Mouse (Mus musculus): ENCODE results near the gene Dock10. TPM values are rescaled to one million over a fixed set of nuclear protein-coding genes. Genes with fewer than 3 reads are reported as not detected.
"Not testable (repeated sequence)": the region's sequence is repeated elsewhere in the genome, so short reads cannot be mapped to it uniquely, and the experiment has no call there.

Gene Dock10
- polyA plus RNA-seq, 1 experiment from 2014 or later, result 2.1 TPM

- Histone ChIP-seq H3K36me3 (no peaks in the 10 kb centered on the region), H3K9me3 (no peaks in the 10 kb centered on the region), H3K27me3 (0 out of 2 replicates have a peak, but pooled peaks cover 2% of the 10 kb centered on the region), H3K27ac (replicated peaks) (no peak overlapping the region), H3K9ac (replicated peaks) (no peak overlapping the region), H3K4me3 (no peak overlapping the region), H3K4me1 (peaks cover 20% of the 10 kb centered on the region), H3K4me2 (replicated peaks) (no peak overlapping the region)
- WGBS, result 91% methylated on average over 7 of the region's 7 CpGs
- no peak for ATAC-seq (replicated peaks)
Measured at GRCm38 (mm10) chr1:80755296-80756059, 2.8 kb downstream of the Dock10 start.

DNA sequence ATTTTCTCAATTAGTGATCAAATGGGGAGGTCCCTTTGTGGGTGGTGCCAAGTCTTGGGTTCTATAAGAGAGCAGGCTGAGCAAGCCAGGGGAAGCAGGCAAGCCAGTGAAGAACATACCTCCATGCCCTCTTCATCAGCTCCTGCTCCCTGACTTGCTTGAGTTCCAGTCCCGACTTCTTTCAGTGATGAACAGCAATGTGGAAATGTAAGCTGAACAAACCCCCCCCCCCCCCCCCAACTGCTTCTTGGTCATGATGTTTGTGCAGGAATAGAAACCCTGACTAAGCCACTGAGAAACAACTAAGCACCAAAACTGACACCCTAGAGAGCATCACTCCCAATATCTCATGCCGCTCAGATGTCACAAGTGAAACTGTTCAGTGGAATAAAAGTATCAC lies 9.2 kb downstream of the Dock10 start:
- H3K36me3 ChIP-seq; ATAC-seq (replicated peaks); H3K4me3 ChIP-seq; H3K4me2 ChIP-seq (replicated peaks); H3K27me3 ChIP-seq; H3K4me1 ChIP-seq; H3K27ac ChIP-seq (replicated peaks); H3K9me3 ChIP-seq; H3K9ac ChIP-seq (replicated peaks): not testable (repeated sequence)
- WGBS, result 92% methylated on average over 2 of the region's 2 CpGs

- ATAC-seq (replicated peaks), result no peak
- 70% methylated on average over 2 of the region's 2 CpGs for WGBS
- Histone ChIP-seq H3K36me3 (no peaks in the 10 kb centered on the region), H3K9me3 (no peaks in the 10 kb centered on the region), H3K9ac (replicated peaks) (no peak overlapping the region), H3K4me3 (no peak overlapping the region), H3K4me2 (replicated peaks) (no peak overlapping the region), H3K27ac (replicated peaks) (no peak overlapping the region), H3K27me3 (no peaks in the 10 kb centered on the region), H3K4me1 (no peaks in the 10 kb centered on the region)
Measured at GRCm38 (mm10) chr1:80746691-80747463, 11.4 kb downstream of the Dock10 start.

DNA sequence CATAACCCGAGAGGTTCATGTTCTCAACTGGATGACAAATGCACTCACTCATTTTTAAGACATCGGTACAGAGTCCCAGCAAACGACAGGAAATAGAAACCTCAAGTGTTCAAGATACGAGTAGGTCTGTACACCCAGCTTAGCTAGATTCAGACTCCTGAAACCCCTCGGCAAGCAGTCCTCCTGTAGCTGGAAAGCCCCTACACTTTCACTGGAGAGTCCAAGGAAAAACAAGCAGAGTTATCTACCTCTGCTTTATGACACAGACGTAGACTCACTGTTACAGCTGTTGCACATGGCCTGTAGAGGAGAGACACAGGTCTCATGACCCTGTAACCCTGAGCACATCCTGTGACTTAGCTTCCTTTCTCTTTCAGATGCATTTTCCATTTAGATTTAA lies 12.1 kb downstream of the Dock10 start:
- no peak for ATAC-seq (replicated peaks)
- H3K9me3 ChIP-seq, result no peaks in the 10 kb centered on the region
- no peak overlapping the region for H3K4me3 ChIP-seq
- WGBS, result 93% methylated on average over 6 of the region's 6 CpGs
- H3K9ac ChIP-seq (replicated peaks), result no peak overlapping the region
- H3K36me3 ChIP-seq, result no peaks in the 10 kb centered on the region
- H3K4me2 ChIP-seq (replicated peaks), result no peak overlapping the region
- no peaks in the 10 kb centered on the region for H3K27me3 ChIP-seq
- H3K4me1 ChIP-seq, result no peaks in the 10 kb centered on the region
- H3K27ac ChIP-seq (replicated peaks), result no peak overlapping the region

DNA sequence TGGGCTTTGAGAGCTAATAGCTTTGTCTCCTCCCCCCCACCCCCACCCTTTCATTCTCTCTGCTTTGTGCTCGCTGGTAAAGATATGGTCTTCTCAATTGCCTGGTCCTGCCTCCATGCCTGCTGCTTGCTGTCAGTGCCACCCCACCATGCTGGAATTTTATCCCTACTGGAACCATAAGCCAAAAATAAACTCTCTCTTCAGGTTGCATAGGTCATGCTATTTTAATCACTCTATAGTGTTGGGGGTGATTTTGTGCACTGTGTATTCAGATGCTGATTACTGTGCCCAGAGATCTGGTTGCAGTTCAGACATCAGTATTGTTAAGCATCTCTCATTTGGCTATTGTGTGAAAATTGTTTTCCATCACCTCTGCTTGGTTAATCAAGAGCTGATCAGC lies 18.9 kb downstream of the Dock10 start:
- no peak for ATAC-seq (replicated peaks)
- H3K9ac ChIP-seq (replicated peaks), result no peak overlapping the region
- H3K9me3 ChIP-seq, result no peaks in the 10 kb centered on the region
- H3K4me2 ChIP-seq (replicated peaks), result no peak overlapping the region
- H3K4me3 ChIP-seq, result no peak overlapping the region
- no peaks in the 10 kb centered on the region for H3K27me3 ChIP-seq
- H3K4me1 ChIP-seq, result no peaks in the 10 kb centered on the region
- no peak overlapping the region for H3K27ac ChIP-seq (replicated peaks)
- WGBS, result 36% methylated on average over 1 of the region's 1 CpGs
- no peaks in the 10 kb centered on the region for H3K36me3 ChIP-seq

- no peak overlapping the region for H3K4me2 ChIP-seq (replicated peaks)
- no peaks in the 10 kb centered on the region for H3K9me3 ChIP-seq
- no peak overlapping the region for H3K9ac ChIP-seq (replicated peaks)
- no peaks in the 10 kb centered on the region for H3K4me1 ChIP-seq
- no peak overlapping the region for H3K27ac ChIP-seq (replicated peaks)
- H3K4me3 ChIP-seq, result no peak overlapping the region
- WGBS, result 65% methylated on average over 5 of the region's 5 CpGs
- H3K27me3 ChIP-seq, result no peaks in the 10 kb centered on the region
- ATAC-seq (replicated peaks), result no peak
- no peaks in the 10 kb centered on the region for H3K36me3 ChIP-seq
Measured at GRCm38 (mm10) chr1:80737812-80738391, 20.4 kb downstream of the Dock10 start.

DNA sequence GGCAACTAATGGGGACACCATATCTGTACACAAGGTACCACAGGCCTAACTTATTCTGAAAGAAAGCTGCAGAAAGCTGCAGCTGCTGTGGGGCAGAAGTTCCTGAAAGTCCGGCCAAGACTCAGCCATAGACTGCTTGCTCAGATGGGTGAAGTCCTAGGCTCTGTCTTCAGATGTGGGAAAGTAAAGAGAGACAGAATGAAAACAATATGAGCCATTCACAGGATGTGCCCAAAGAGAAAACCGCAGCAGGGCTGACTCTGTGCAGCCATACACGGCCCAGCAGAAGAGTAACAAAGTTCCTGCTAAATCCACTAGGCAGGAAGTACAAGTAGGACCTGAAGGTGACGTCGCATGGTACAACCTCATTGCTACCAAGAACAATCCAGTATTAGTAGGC lies 27.7 kb downstream of the Dock10 start:
- no peaks in the 10 kb centered on the region for H3K9me3 ChIP-seq
- H3K9ac ChIP-seq (replicated peaks), result no peak overlapping the region
- H3K4me2 ChIP-seq (replicated peaks), result no peak overlapping the region
- 85% methylated on average over 5 of the region's 5 CpGs for WGBS
- no peak overlapping the region for H3K27ac ChIP-seq (replicated peaks)
- H3K4me1 ChIP-seq, result no peaks in the 10 kb centered on the region
- H3K36me3 ChIP-seq, result no peaks in the 10 kb centered on the region
- no peak for ATAC-seq (replicated peaks)
- H3K4me3 ChIP-seq, result no peak overlapping the region
- no peaks in the 10 kb centered on the region for H3K27me3 ChIP-seq

GRCm38 (mm10) chr1:80730174-80730573 lies 28.2 kb downstream of the Dock10 start:
- 95% methylated on average over 4 of the region's 4 CpGs for WGBS
- H3K27me3 ChIP-seq, result no peaks in the 10 kb centered on the region
- H3K27ac ChIP-seq (replicated peaks), result no peak overlapping the region
- no peak overlapping the region for H3K4me2 ChIP-seq (replicated peaks)
- no peaks in the 10 kb centered on the region for H3K9me3 ChIP-seq
- H3K4me1 ChIP-seq, result no peaks in the 10 kb centered on the region
- no peak for ATAC-seq (replicated peaks)
- H3K36me3 ChIP-seq, result no peaks in the 10 kb centered on the region
- no peak overlapping the region for H3K9ac ChIP-seq (replicated peaks)
- no peak overlapping the region for H3K4me3 ChIP-seq

DNA sequence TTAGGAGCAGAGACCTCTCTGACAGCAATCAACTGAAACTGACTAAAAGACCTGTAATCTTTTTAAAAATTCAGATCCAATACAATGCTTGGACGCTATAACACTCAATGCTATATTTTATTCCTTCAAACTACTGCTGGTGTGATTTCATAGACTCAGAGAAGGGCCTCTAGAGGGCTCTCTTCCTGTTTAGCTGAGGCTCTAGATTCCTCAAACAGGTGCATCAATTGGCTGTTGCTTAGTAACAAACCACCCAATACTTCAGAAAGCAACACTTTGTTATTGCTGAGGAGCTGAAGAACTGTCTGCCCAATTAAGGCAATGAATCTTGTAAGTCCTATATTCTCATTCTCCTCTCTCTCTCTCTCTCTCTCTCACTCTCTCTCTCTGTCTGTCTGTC lies 30.1 kb downstream of the Dock10 start:
- Histone ChIP-seq H3K4me3 (no peak overlapping the region), H3K4me2 (replicated peaks) (no peak overlapping the region), H3K27me3 (no peaks in the 10 kb centered on the region), H3K9ac (replicated peaks) (no peak overlapping the region), H3K36me3 (no peaks in the 10 kb centered on the region), H3K27ac (replicated peaks) (no peak overlapping the region), H3K9me3 (no peaks in the 10 kb centered on the region), H3K4me1 (no peaks in the 10 kb centered on the region)
- ATAC-seq (replicated peaks), result no peak
- WGBS, result 62% methylated on average over 1 of the region's 1 CpGs

GRCm38 (mm10) chr1:80727403-80727802 lies 30.9 kb downstream of the Dock10 start:
- Histone ChIP-seq H3K4me3 (no peak overlapping the region), H3K4me2 (replicated peaks) (no peak overlapping the region), H3K27me3 (no peaks in the 10 kb centered on the region), H3K9ac (replicated peaks) (no peak overlapping the region), H3K36me3 (no peaks in the 10 kb centered on the region), H3K9me3 (no peaks in the 10 kb centered on the region), H3K27ac (replicated peaks) (no peak overlapping the region), H3K4me1 (no peaks in the 10 kb centered on the region)
- WGBS, result 88% methylated on average over 4 of the region's 4 CpGs
- no peak for ATAC-seq (replicated peaks)

- Histone ChIP-seq H3K4me3 (no peak overlapping the region), H3K9me3 (no peaks in the 10 kb centered on the region), H3K4me2 (replicated peaks) (no peak overlapping the region), H3K36me3 (no peaks in the 10 kb centered on the region), H3K27me3 (no peaks in the 10 kb centered on the region), H3K9ac (replicated peaks) (no peak overlapping the region), H3K4me1 (no peaks in the 10 kb centered on the region), H3K27ac (replicated peaks) (no peak overlapping the region)
- 36% methylated on average over 4 of the region's 4 CpGs for WGBS
- no peak for ATAC-seq (replicated peaks)
Measured at GRCm38 (mm10) chr1:80722647-80723046, 35.7 kb downstream of the Dock10 start.

DNA sequence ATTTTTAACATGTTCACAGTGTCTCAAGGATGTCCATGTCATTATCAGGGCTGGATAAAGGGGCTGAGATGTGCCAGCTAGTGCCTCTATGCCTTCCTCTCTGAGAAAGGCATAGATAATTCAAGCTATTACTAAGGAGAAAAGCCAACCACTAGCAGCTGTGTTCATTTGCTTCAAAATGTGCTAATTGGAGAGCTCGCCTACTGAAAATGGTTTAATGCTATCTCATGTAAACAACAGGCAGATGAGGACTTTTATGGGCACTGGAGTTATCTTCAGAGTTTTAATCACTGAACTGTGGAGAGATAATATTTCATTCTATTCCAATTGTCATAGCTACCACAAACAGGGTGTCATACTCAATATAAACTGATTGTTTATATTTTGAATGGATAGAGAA lies 36.3 kb downstream of the Dock10 start:
- Histone ChIP-seq H3K36me3 (no peaks in the 10 kb centered on the region), H3K9ac (replicated peaks) (no peak overlapping the region), H3K27ac (replicated peaks) (no peak overlapping the region), H3K4me2 (replicated peaks) (no peak overlapping the region), H3K4me3 (no peak overlapping the region), H3K9me3 (no peaks in the 10 kb centered on the region), H3K4me1 (no peaks in the 10 kb centered on the region), H3K27me3 (no peaks in the 10 kb centered on the region)
- no peak for ATAC-seq (replicated peaks)
- 54% methylated on average over 1 of the region's 1 CpGs for WGBS

Measured in forebrain, embryonic 15.5 days (tissue).